Mouse (Mus musculus): ENCODE data around the gene Cbwd1.

DNA sequence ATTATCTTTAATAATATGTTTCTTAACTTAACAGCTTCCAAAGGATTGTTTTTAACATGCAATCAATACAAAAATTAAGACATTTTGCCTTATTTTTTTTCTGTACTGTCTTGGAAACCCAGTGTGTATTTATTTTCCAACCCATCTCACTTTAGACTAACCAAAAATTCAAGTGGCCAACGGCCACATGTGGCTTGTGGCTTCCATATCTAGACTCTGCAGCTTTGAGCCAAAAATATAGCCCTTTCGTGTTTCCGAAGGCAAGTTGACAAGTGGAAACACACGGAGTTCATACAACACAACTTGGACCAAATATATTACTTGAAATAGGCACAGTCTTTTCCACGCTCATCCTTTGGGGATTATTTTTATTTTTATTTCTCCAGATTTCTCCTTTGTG is 37.2 kb upstream of the Cbwd1 start:
- no peak for TF ChIP-seq CTCF (IDR thresholded peaks at IDR 0.05; ENCODE audit: low read depth)
- TF ChIP-seq EP300 (optimal IDR thresholded peaks at IDR 0.05): no peak

Data from stomach, postnatal 0 days (tissue).